21 mouse cellular contexts compared by ENCODE assay signal in the genomic region with DNA sequence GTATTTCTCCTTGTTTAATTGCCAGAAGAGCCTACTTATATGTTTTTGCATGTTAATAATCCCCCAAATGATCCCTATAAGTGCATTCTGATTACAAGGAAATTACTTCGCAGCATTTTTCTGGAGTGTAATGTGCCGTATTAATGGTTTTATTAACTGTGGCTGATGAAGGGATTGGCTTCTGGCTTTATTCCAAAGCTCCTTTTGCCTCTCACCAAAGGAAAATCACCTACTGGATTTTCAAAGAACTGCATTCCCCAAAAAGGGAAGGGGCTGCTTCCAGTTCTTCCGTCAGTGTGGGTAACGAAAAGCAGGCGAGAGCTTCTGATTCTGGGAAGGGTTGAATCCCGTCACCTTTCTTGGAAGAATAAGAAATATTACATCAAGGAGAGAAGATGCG. TPM values are rescaled to one million over a fixed set of nuclear protein-coding genes. Genes with fewer than 3 reads are reported as not detected.
DNase-seq lines count a peak whose midpoint lies in the region; ATAC-seq and TF ChIP-seq lines count a peak whose summit lies in the region.
"Had no signal": no experiment of that assay in that cellular context is flagged by ENCODE, and none has a peak within 500 bp of the region (broad histone marks: within the 10 kb centered on the region; RNA-seq: fewer than 3 reads in every experiment).

No protein-coding gene starts in this region.

- peak; percentile 4 for DNase-seq in embryo, embryonic 11 days
- DNase-seq in embryo, embryonic 10 days (ENCODE audit: low spot score), result no peak
- DNase-seq in hindbrain, embryonic 14.5 days (ENCODE audit: low spot score), result peak; percentile 65
- DNase-seq in lung, embryonic 14.5 days, result peak; percentile 59
- no peak for DNase-seq in lung, postnatal 36 days
- peak; percentile 3 for DNase-seq in brain, embryonic 18.5 days (ENCODE audit: low read depth, low spot score)
- DNase-seq in heart, adult 11 months, result no peak
- DNase-seq: adrenal gland, adult 8-10 months; cerebellum, adult 9-11 months; gastrocnemius, postnatal 36 days; heart, postnatal 4 days; kidney, adult 18-20 months; kidney, postnatal 25 days; layer of hippocampus, adult 9-11 months; lung, postnatal 4 days; right cerebral cortex, adult 18-20 months; thymus, adult 2 months had no signal

- ATAC-seq in hindbrain, embryonic 14.5 days (ENCODE audit: low FRiP score), result no peak
- ATAC-seq in hindbrain, embryonic 12.5 days (ENCODE audit: low FRiP score), result no peak
- no peak for ATAC-seq in lung, embryonic 14.5 days (ENCODE audit: insufficient read depth)

- H3K27me3 ChIP-seq in hindbrain, embryonic 14.5 days (ENCODE audit: control insufficient read depth, insufficient read depth, low read length), result no peaks in the 10 kb centered on the region
- H3K27me3 ChIP-seq in hindbrain, embryonic 12.5 days, result no peaks in the 10 kb centered on the region
- H3K27me3 ChIP-seq in lung, embryonic 14.5 days (ENCODE audit: insufficient read depth, low read length), result no peaks in the 10 kb centered on the region
- H3K27me3 ChIP-seq: heart, embryonic 12.5 days; limb, embryonic 15.5 days; midbrain, embryonic 12.5 days had no signal

- peak; percentile 34 for TF ChIP-seq CTCF in lung, embryonic 14.5 days (IDR thresholded peaks at IDR 0.05; ENCODE audit: low read depth)

- 0 out of 2 replicates have a peak overlapping the region, but pooled peaks have one; percentile 35 for H3K27ac ChIP-seq in hindbrain, embryonic 14.5 days
- H3K27ac ChIP-seq in hindbrain, embryonic 12.5 days, result no peak overlapping the region
- H3K27ac ChIP-seq in lung, embryonic 14.5 days (ENCODE audit: low read depth), result no peak overlapping the region
- H3K27ac ChIP-seq: limb, embryonic 15.5 days; midbrain, embryonic 12.5 days had no signal

- no peak overlapping the region for H3K9ac ChIP-seq in hindbrain, embryonic 14.5 days
- H3K9ac ChIP-seq in hindbrain, embryonic 12.5 days, result no peak overlapping the region
- H3K9ac ChIP-seq in lung, embryonic 14.5 days, result no peak overlapping the region
- H3K9ac ChIP-seq: heart, embryonic 12.5 days; limb, embryonic 15.5 days; midbrain, embryonic 12.5 days had no signal

- 65% methylated on average over 7 of the region's 7 CpGs for WGBS in hindbrain, embryonic 14.5 days
- WGBS in hindbrain, embryonic 12.5 days, result 78% methylated on average over 7 of the region's 7 CpGs
- 36% methylated on average over 7 of the region's 7 CpGs for WGBS in lung, embryonic 14.5 days

- no peak overlapping the region for H3K4me3 ChIP-seq in hindbrain, embryonic 14.5 days (replicated peaks; ENCODE audit: low read length)
- no peak overlapping the region for H3K4me3 ChIP-seq in hindbrain, embryonic 12.5 days
- no peak overlapping the region for H3K4me3 ChIP-seq in lung, embryonic 14.5 days (ENCODE audit: low read depth, low read length)
- H3K4me3 ChIP-seq: heart, embryonic 12.5 days; limb, embryonic 15.5 days; midbrain, embryonic 12.5 days had no signal

- no peak overlapping the region for H3K4me2 ChIP-seq in hindbrain, embryonic 14.5 days (replicated peaks)
- H3K4me2 ChIP-seq in hindbrain, embryonic 12.5 days (replicated peaks), result no peak overlapping the region
- no peak overlapping the region for H3K4me2 ChIP-seq in lung, embryonic 14.5 days
- H3K4me2 ChIP-seq: heart, embryonic 12.5 days; limb, embryonic 15.5 days; midbrain, embryonic 12.5 days had no signal

- no peaks in the 10 kb centered on the region for H3K4me1 ChIP-seq in hindbrain, embryonic 14.5 days (replicated peaks; ENCODE audit: control insufficient read depth, insufficient read depth, low read length)
- H3K4me1 ChIP-seq in hindbrain, embryonic 12.5 days, result no peaks in the 10 kb centered on the region
- no peaks in the 10 kb centered on the region for H3K4me1 ChIP-seq in lung, embryonic 14.5 days (ENCODE audit: insufficient read depth)
- H3K4me1 ChIP-seq: limb, embryonic 15.5 days had no signal

- no peaks in the 10 kb centered on the region for H3K9me3 ChIP-seq in hindbrain, embryonic 14.5 days (ENCODE audit: control insufficient read depth, low read length)
- no peaks in the 10 kb centered on the region for H3K9me3 ChIP-seq in hindbrain, embryonic 12.5 days (replicated peaks)
- no peaks in the 10 kb centered on the region for H3K9me3 ChIP-seq in lung, embryonic 14.5 days (ENCODE audit: low read depth, low read length)
- H3K9me3 ChIP-seq: heart, embryonic 12.5 days; limb, embryonic 15.5 days; midbrain, embryonic 12.5 days had no signal

- 0 out of 2 replicates have a peak, but pooled peaks cover 5% of the 10 kb centered on the region for H3K36me3 ChIP-seq in hindbrain, embryonic 14.5 days (replicated peaks; ENCODE audit: control insufficient read depth, insufficient read depth)
- H3K36me3 ChIP-seq in hindbrain, embryonic 12.5 days, result no peaks in the 10 kb centered on the region
- H3K36me3 ChIP-seq in lung, embryonic 14.5 days (ENCODE audit: insufficient read depth), result no peaks in the 10 kb centered on the region
- H3K36me3 ChIP-seq: heart, embryonic 12.5 days; limb, embryonic 15.5 days; midbrain, embryonic 12.5 days had no signal

RNA-seq across cellular contexts. Expression of a gene that starts 43.9 kb away (rescaled TPM):
- 28.3 and 29.0 TPM in 2 replicates for polyA plus RNA-seq in hindbrain, embryonic 14.5 days (2014; fragmentation: Nextera tagmentation; extraction: Ambion mirVana)
- polyA plus RNA-seq in hindbrain, embryonic 12.5 days (2016; fragmentation: Nextera tagmentation; extraction: Ambion mirVana), result 41.1 and 41.4 TPM in 2 replicates
- polyA plus RNA-seq in lung, embryonic 14.5 days (2014; fragmentation: Nextera tagmentation; extraction: Ambion mirVana), result 12.0 and 12.2 TPM in 2 replicates

Comparison
In these comparisons a context has a peak if more than half of its experiments do, and no peak if none do; other contexts are left out.
1. DNase-seq: peak in embryo, embryonic 11 days (single experiment), hindbrain, embryonic 14.5 days (single experiment), lung, embryonic 14.5 days (single experiment) and brain, embryonic 18.5 days (single experiment); none in embryo, embryonic 10 days (single experiment), lung, postnatal 36 days (single experiment) and heart, adult 11 months (single experiment).